Mouse (Mus musculus) c-Kit-positive CD71-positive TER-119-positive erythroid progenitor cells, embryonic 14.5 days (primary cell): Measurements from ENCODE around the gene A930033H14Rik.

Experiments used
- DNase-seq: peaks from one replicate; pipeline ENCODE4 v3.0.0-alpha.2; 2013; ENCODE audit warnings: low spot score

Gene A930033H14Rik

GRCm38 (mm10) chr10:69212542-69213440, at the start of gene A930033H14Rik:
Gene A930033H14Rik, minus strand, starts transcription at chr10:69213098.
- no peak for DNase-seq

- DNase-seq, result no peak
Measured at GRCm38 (mm10) chr10:69259929-69260328, 47.0 kb upstream of the A930033H14Rik start.

DNA sequence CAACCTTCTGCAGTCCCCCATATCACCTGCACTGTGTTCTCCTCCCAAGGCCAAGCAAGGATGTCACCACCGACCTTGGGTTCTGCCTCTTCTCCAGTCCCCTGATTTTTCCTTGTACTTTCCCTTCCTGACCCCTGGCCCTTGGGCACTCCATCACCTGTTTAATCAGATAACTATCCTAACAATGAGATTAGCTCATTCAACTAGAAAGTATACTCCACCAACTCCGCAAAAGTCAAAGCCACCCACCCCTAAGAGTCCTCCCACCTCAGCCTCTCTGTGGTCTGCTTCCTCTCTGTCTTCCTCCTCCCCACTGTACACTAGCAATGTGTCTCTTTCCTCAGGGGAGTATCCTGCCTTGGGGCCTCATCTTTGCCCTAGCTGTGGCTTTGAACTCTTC, 46.3 kb upstream of the A930033H14Rik start:
- no peak for DNase-seq

DNA sequence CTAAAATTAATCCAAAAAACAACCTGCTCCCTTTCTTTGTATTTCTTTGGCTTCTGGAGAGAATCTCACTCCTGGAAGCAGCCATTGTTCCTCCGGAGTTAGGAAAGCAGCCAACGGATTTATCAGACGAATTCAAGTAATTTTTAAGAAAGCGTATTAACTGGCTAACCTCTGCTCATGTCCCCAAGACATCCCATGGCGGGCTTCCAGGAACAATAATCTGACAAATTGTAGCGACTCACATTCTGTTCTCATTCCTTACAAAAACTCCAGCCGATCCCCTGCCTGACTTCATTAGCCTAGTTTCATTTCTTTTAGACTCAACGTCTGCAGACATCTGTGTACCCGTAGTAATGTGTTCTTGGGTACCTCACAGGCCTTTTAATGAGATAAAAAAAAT, 45.7 kb upstream of the A930033H14Rik start:
- DNase-seq, result no peak

GRCm38 (mm10) chr10:69257592-69258133, 44.8 kb upstream of the A930033H14Rik start:
- DNase-seq, result no peak

GRCm38 (mm10) chr10:69255594-69255993, 42.7 kb upstream of the A930033H14Rik start:
- DNase-seq, result no peak

DNA sequence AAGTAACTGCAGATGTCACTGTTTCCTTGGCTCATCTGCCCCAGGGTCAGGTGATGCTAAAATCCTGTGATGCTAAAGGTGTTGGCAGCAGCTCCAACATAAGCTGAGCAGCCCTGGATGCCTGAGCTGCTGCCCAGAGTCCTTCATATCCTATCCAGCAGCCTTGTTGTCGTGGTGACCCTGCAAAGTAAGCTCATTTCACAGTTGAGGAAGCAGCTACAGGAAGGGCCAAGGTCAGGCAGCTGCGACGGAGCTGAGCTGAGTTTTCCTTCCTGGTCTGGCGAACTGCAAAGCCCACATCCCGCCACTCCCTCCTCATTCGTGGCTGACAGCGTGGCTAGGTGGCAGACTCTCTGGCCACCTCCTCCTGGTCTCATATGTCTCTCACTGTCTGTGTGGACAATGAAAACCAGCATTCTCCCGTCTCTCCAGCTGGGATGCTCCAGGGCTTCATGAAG, 41.5 kb upstream of the A930033H14Rik start:
- DNase-seq, result no peak

DNA sequence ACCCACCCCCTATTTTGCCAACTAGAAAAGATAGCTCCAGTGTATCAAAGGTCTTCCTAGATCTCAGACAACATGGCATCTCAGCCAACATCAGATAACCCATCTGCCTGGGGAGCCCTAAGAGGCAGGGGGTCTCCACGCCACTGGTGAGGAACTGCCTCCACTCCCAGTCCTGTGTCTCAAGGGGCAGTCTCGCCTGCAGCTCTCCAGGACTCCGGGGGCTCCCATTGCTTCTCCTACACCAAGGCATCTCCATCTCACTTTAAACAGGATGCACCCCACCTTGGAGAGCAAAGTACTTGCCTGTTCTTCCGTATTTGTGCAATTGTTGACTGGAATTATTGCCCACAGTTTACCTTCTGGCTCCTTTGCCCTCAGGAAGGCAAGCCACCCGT, 40.8 kb upstream of the A930033H14Rik start:
- DNase-seq, result no peak

DNA sequence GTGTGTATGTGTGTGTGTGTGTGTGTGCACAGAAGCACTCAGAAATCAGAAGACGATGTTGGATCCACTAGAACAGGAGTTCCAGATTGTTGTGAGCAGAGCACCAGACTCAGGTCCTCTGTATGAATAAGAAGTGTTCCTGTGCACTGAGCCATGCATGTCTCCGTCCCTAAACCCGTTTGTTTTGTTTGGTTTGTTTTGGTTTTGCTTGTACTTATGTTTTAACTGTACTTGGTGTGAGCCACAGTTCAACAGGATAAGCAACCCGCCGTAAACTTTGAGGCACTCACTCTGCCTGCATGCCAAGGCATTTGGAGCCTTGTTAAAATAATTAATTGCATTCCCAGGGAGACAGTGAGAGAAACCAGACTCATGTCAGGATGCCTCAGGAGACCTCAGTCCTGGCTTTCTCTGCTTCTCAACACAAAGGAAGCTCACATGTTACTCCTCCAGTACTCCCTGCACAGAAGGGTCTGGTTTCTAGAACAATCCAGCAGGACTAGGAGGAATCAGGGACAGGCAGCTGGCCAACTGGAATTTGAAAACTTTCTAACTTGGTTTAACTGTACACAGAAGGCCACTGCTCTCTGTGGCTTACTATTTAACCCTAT, 40.3 kb upstream of the A930033H14Rik start:
- DNase-seq, result no peak

DNA sequence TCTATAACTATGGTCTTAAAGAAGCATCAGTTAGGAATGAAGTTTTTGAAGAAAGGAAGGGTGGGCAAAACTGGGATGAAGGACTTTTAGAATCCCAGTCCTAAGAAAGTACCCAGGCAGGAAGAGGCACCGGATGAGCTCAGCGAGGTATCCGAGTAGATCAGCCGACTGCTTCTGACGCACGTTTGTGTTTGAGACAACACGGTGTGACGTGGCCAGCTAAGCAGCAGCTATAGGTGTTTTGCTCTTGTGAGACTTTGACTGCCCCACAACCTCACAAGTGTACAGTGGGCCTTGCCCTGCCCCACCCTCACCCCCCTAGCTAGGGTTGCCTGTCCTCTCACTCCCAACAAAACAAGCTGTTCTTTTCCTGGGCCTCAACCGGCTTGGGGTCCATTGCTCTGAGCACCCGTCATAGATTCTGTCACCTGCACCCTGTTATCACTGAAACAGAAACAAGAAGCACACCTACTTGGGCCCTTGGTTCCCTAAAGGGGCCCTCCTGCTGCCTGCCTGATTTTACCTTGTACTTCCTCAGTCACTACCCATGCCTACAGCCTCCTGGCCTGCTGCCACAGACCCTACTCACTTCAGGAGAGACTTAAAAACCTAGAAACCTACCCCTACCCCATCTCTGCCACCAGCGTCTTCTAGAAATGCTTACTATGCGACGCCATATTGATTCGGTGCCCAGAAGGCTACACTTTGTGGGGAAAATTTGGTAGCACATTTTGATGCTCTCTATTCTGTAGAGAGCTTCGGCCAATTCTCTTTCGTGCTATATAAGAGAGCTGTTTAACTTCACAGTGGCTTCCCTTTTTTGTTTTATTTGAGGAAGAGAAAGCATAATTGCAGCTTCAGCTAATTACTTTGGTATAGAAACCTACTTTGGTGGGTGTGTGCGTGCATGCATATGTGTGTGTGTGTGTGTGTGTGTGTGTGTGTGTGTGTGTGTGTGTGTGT, 39.5 kb upstream of the A930033H14Rik start:
- DNase-seq, result no peak

DNA sequence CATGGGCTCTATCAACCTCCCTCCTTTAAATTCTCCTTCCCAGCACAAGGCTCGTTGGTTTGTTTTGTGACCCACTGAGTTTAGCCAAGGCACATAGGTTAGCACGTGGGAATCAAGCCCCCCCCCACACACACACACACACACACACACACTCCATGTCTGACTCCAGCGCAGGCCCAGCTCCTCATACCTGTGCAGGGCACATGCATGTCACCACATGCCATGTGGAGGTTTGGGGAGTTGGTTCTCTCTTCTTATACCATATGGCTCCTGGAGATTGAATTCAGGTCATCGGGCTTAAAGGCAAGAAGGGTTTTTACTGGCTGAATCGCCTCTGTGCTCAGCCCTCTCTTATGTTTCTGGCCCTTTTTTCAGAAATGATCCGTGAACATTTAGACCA, 38.4 kb upstream of the A930033H14Rik start:
- no peak for DNase-seq

- DNase-seq, result no peak
Measured at GRCm38 (mm10) chr10:69248261-69249160, 35.6 kb upstream of the A930033H14Rik start.

DNA sequence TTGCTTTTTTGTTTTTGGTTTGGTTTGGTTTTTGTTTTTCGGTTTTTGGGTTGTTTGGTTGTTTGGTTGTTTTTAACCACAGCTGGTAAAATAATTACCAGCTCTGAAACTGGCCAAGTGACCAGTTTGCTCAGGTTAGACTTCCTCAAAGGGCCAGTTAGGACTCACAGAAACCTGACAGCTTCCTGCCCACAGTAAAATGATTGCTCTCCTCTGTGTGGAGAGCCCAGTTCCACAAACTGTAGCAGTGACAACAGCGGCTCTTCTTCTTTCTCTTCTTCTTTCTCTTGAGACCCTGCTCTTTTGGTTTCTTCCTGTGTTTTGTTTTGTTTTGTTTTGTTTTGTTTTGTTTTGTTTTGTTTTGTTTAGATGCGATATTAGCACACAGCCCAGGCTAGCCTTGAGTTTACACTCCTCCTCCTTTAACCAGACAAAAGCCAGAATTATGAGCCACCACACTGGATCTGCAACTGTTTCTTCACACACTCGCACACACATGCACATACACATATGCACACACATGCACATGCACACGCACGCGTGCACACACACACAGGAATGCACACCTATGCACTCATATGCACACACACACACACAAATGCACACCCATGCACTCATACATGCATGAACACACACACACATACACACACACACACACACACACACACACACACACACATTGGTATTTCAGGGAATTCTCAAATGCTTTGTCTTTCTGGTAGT, 34.6 kb upstream of the A930033H14Rik start:
- no peak for DNase-seq

DNA sequence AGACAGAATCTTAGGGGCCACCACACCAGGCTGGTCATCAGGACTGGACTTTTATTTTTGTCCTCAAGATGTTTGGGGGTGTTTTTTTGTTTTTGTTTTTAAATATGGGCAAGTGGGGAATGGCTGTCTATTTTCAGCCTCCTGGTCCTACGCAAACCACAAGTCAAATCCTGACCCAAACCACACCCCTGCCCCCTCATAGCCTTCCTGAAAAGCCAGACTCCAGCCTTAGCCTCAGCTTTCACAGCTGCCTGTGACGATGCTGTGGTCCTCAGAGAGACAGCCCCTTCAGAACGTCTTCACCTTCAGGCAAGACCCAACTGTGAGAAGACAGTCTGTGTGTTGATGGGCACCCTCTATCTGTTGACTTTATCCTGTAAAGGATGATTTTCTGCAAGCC, 33.9 kb upstream of the A930033H14Rik start:
- DNase-seq, result no peak

- no peak for DNase-seq
Measured at GRCm38 (mm10) chr10:69245906-69246668, 33.2 kb upstream of the A930033H14Rik start.

- DNase-seq, result no peak
Measured at GRCm38 (mm10) chr10:69245151-69245550, 32.3 kb upstream of the A930033H14Rik start.

- DNase-seq, result no peak
Measured at GRCm38 (mm10) chr10:69240530-69240929, 27.6 kb upstream of the A930033H14Rik start.

DNA sequence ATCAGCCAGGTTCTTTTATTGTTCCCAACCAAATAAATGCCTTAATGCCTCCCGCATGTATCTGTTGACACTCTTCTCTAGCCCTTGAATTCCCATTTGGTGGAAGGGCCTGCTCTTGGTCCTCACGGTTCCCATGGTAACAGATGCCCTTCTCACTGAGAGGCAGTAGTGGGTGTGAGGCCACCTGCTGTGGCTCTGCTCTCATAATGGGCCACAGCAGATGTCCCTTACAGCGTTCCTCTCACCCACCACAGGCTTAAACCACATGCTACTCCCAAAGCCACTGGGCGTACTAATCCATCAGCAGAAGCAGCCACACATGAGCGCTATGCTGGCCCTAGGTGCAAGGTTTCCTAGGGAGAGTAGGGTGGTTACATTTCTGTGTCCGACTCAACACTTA, 25.4 kb upstream of the A930033H14Rik start:
- no peak for DNase-seq

DNA sequence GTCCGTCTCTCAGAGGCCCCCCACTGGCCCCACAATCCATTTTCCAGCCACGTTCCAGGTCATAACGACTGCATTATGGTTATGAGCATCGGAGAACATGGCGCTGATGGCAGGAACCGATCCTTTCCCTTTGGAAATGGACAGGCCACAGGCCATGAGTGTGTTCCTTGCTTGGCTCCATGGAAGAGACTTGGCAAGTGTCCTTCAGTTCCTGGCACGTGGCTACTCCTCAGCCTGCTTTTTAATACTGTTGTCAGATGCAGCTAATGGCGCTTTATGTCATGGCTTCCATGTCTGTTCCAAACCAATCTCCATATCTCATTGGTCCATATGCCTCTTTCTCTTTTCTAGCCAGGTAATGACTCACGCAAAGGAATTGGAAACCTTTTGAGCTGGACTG, 24.9 kb upstream of the A930033H14Rik start:
- no peak for DNase-seq
